Mouse (Mus musculus) left cerebral cortex, postnatal 25 days (tissue): ENCODE results near the gene Fa2h. TPM values are rescaled to one million over a fixed set of nuclear protein-coding genes. Genes with fewer than 3 reads are reported as not detected.

Experiments
- DNase-seq, 2 experiments: peaks; one replicate each; pipeline ENCODE4 v3.0.0; 2022; ENCODE audit warnings: low spot score in 2 of 2, mixed read lengths in 1 of 2
- intact Hi-C: fragments of 180-260 bp; cut with DNase I; formaldehyde crosslinking; loops from one replicate; pipeline ENCODE4 v1.15.1; 2025
- total RNA-seq, 2 experiments: library from RNA; stranded (reverse); gene quantifications; 2 replicates each; pipeline ENCODE4 v1.2.3; 2021

Fa2h gene
- 10 to 100 TPM; 22.3 to 28.8 TPM for total RNA-seq

GRCm38 (mm10) chr8:111393391-111394363, at the start of gene Fa2h:
Gene Fa2h (minus strand): TSS chr8:111393824.
- intact Hi-C loops = loop anchor here (5.0 kb wide), 1 partner anchor 56 kb away; the partner anchor contains the start of gene Mlkl

GRCm38 (mm10) chr8:111439189-111439588, 45.6 kb upstream of the Fa2h start:
- intact Hi-C loops = loop anchor here (1.0 kb wide), 1 partner anchor 96 kb away; no protein-coding TSS in a partner anchor
- peak; percentile 82 to 89 for DNase-seq

More at GRCm38 (mm10) chr8:111393391-111394363, at the start of gene Fa2h:
- peak; percentile 66 to 67 for DNase-seq

- no peak for DNase-seq
- intact Hi-C loops = no loop called here
Observed at GRCm38 (mm10) chr8:111435071-111435828, 41.6 kb upstream of the Fa2h start.

- intact Hi-C loops = loop anchor here (10.0 kb wide), 1 partner anchor 270 kb away; no protein-coding TSS in a partner anchor
- DNase-seq = no peak
Observed at GRCm38 (mm10) chr8:111424646-111425045, 31.0 kb upstream of the Fa2h start.

GRCm38 (mm10) chr8:111424181-111424580, 30.6 kb upstream of the Fa2h start:
- no peak for DNase-seq
- intact Hi-C loops = loop anchor here (10.0 kb wide), 1 partner anchor 269 kb away; no protein-coding TSS in a partner anchor

GRCm38 (mm10) chr8:111422614-111423013, 29.0 kb upstream of the Fa2h start:
- no peak for DNase-seq
- intact Hi-C loops = loop anchor here (10.0 kb wide), 1 partner anchor 268 kb away; no protein-coding TSS in a partner anchor

- intact Hi-C loops = no loop called here
- DNase-seq = no peak
Observed at GRCm38 (mm10) chr8:111419171-111419570, 25.5 kb upstream of the Fa2h start.

- intact Hi-C loops = no loop called here
- DNase-seq = no peak
Observed at GRCm38 (mm10) chr8:111418601-111419000, 25.0 kb upstream of the Fa2h start.

- no peak for DNase-seq
- intact Hi-C loops = no loop called here
Observed at GRCm38 (mm10) chr8:111417222-111417621, 23.6 kb upstream of the Fa2h start.

GRCm38 (mm10) chr8:111403391-111403790, 9.8 kb upstream of the Fa2h start:
- DNase-seq = no peak
- intact Hi-C loops = no loop called here

- no peak for DNase-seq
- intact Hi-C loops = loop anchor here (5.0 kb wide), 1 partner anchor 54 kb away; the partner anchor contains the start of gene Mlkl
Observed at GRCm38 (mm10) chr8:111391268-111391667, 2.4 kb downstream of the Fa2h start.

- no peak for DNase-seq
- intact Hi-C loops = loop anchor here (5.0 kb wide), 1 partner anchor 54 kb away; the partner anchor contains the start of gene Mlkl
Observed at GRCm38 (mm10) chr8:111390837-111391236, 2.8 kb downstream of the Fa2h start.

GRCm38 (mm10) chr8:111389581-111389980, 4.0 kb downstream of the Fa2h start:
- DNase-seq = no peak
- intact Hi-C loops = no loop called here

GRCm38 (mm10) chr8:111385915-111386314, 7.7 kb downstream of the Fa2h start:
- intact Hi-C loops = no loop called here
- no peak for DNase-seq

- DNase-seq = no peak
- intact Hi-C loops = no loop called here
Observed at GRCm38 (mm10) chr8:111384628-111385027, 9.0 kb downstream of the Fa2h start.

GRCm38 (mm10) chr8:111375192-111375591, 18.4 kb downstream of the Fa2h start:
- peak in 1 of 2 experiments; percentile 33 for DNase-seq

GRCm38 (mm10) chr8:111369711-111370110, 23.9 kb downstream of the Fa2h start:
- DNase-seq = no peak
- intact Hi-C loops = no loop called here

More at GRCm38 (mm10) chr8:111375192-111375591, 18.4 kb downstream of the Fa2h start:
- intact Hi-C loops = no loop called here

- intact Hi-C loops = no loop called here
- no peak for DNase-seq
Observed at GRCm38 (mm10) chr8:111367350-111367749, 26.3 kb downstream of the Fa2h start.

GRCm38 (mm10) chr8:111366610-111367234, 26.9 kb downstream of the Fa2h start:
- intact Hi-C loops = no loop called here
- DNase-seq = no peak
